Mouse (Mus musculus): ENCODE measurements at regions not wholly inside any gene's neighbourhood (a gene's known extent, or its start where the extent isn't known, plus 50 kb on each side); places are given as distances from the start of the nearest gene placed in this dataset.
A peak's percentile ranks its signal among the peaks of the same experiment; 100 is the strongest.

DNA sequence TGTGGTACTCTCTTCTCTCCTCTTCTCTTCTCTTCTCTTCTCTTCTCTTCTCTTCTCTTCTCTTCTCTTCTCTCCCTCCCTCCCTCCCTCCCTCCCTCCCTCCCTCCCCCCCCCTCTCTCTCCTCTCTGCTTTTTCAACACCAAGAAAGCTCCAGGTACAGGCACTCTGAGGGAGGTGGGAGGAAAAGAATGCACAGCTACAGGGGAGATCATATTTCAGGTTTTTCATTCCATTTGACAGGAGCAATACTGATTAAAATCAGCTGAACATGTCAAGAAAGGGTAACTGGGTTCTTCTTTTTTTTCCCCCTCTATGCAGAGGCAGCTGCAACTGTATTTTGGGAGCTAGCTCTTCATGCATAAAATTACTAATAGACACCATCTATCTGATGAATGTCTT, 368.8 kb upstream of the Rack1 start:
- DNase-seq (ENCODE audit: low read depth, low spot score): no peak

DNA sequence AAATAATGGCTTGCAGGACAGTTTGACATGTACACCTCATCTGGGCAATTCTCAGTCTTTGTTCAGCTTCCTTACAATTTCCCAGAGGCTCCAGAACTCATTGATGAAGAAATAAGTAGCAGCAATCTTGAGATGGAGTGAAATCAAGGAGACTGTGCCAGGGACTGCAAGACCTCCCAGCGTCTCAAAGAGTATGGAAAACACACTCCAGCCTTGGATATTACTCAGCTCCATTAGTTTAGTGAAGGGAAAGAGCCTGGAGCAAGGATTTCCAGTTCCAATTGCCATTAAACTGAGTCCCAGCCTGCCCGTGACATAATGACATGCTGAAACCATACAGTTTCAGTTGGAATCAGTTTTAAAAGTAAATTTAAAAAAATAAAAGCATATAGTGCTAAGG, 372.7 kb upstream of the Rack1 start:
- no peak for DNase-seq (ENCODE audit: low read depth, low spot score)

DNA sequence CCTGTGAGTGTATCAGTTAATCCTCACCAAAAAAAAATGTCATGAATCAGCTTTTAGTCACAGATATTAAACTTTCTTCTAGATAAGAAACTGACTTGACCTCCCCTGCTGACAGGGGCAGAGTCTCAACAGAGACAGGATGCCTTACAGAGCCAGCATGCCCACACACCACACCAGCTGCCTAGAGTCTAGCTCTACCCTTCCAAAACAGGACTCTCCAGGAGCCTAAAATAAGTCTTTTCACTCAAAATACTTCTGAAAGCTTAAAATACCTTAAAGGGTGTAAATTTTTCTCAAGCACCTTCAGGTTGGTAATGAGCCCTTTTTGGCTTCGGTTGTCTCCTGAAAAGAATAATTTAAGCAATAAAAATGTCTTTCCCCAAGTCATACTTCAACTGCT, 373.7 kb upstream of the Rack1 start:
- DNase-seq (ENCODE audit: low read depth, low spot score): peak; percentile 9

DNA sequence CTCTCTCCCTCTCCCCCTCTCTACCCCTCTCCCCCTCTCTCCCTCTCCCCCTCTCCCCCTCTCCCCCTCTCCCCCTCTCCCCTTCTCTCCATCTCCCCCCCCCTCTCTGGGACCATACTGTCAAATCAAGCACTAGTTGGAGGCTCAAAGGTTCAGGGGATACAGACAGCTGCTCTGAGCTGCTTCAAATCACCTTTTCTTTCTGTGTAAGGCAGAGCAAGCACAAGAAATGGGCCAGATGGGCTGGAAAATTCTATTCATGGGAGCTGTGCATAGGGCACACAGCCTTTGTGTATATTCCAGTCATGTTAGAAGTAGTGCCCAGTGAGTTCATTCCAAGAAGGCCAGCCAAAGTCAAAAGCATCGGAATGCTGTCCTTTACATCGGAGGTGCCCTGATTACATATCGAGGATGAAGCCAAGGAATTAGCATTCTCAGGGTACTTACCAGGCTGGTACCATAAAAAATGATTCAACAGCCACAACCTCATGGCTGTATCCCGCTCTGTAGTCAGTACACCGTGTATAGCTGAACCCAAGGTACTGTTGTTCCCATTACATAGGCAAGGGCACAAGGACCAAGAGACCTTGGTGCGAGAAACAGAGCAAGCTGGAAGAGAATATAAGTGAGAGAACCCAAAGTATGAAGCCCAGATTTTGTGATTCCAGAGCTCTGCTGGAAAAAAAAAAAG, 381.9 kb upstream of the Rack1 start:
- DNase-seq (ENCODE audit: low read depth, low spot score): no peak

DNA sequence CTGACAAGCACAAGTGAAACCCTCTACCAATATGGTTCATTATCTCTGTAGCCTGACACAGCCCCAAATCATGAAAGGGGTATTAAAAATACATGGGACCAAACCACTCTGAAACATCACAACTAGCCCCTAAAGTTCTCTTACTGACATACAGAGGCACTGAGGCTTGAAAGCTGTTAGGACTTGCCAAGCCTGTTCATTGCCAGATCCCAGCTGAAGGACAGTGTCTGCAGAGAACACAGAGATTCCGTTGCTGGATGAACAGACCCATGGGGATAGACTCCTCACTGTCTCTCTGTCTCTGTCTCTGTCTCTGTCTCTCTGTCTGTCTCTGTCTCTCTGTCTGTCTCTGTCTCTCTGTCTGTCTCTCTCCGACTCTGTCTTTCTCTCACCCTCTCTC, 382.5 kb upstream of the Rack1 start:
- no peak for DNase-seq (ENCODE audit: low read depth, low spot score)

DNA sequence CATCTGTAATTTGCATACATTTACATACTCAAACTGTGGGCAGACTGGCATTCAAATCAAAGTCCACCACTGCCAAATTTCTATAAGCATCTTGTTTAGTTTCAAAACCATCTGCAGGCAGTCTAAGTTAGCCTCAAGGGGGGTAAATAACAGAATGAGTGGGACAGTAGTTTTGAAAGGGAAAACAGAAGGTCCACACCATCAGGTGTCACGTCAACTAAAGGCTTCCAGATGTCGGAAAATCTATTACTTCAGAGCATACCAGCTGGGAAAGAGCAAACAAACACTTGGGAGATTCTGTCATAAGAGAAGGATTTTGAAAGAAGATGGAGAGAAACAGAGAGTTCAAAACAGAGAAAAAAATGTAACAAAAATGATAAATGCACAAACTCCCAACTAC, 402.1 kb upstream of the Rack1 start:
- DNase-seq (ENCODE audit: low read depth, low spot score): no peak

DNA sequence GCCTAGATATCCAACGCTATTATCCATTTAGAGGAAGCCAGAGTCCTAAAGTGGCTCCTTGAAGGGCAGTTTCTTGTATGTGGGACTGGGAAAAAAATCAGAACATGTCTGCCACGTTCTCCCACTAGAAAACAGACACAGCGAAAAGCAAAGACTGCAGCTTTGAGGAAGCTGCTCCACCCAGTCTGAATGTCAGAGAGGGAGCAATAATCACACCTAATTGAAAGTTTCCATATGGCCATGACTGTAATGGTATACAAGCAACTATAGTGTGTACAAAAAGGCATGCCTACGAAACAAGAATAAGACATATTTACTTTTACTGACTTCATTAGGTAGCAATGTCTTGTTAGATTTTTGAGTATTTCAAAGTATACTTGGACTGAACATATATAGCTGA, 392.7 kb upstream of the Sgcd start:
- DNase-seq (ENCODE audit: low read depth, low spot score): no peak

DNA sequence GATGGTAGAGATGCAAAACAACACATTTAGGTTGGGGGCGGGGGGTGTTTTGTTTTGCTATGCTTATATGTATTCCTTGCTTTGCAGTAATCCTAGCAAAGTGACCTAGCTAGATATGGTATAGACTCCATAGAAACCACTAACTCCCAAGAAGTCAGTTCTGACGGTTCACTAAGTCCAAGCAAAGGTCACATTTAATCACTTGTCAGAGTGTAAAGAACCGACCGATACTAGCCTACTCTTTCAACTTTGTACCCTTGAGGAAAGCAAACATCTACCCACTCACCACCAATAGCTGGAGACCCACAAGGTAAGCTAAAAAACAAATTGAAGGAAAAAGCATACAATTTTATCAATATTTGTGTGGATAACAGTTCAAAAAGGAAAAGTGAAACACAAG, 389.3 kb upstream of the Sgcd start:
- DNase-seq (ENCODE audit: low read depth, low spot score): no peak

DNA sequence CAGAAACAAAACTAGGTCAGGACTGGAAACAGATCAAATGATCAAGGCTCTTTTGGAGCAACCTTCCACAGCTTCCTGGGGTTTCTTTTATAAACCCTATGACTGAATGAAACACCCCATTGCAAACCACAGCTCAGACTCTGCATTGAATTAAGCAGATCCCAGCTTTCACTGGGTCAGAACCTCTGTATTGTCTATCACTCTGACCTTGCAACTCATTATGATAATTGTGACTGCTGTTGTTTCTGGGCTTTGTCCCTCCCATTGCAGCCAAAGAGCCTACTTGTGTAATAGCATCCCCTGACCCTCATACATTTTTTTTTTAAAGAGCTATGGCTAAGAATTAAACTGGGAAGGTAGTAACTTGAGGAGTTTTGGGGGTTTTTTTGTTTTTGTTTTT, 388.5 kb upstream of the Sgcd start:
- DNase-seq (ENCODE audit: low read depth, low spot score): no peak

DNA sequence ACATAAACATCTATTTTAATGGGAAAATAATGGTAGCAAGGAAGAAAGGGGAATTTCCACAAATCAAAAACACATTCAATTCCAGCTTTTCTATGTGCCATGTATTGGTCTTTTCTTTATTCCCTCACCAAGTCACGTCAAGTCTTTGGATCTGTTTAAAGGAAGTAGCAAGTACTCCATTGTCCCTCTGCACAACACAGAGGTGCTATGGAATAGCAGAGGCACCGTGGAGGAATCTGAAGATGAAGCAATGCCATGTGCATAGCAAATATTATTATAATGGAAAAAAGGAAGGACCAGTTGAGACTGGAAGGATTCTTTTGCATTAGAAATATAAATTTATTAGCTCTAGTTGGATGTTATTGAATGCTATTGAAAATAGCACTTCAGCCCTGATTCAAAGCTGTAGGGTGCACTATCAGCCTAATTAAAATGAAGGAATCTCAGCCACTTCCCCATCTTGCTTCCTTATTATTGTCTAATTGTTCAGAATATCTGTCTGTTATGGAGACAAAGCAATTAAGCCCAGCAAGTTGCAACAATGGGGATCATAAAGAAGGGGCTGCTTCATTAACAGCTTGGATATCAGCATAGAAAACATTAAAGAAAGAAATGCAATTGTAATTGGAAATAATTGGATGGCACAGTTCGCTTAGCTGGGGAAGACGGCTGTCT, 362.7 kb upstream of the Sgcd start:
- DNase-seq (ENCODE audit: low read depth, low spot score): no peak

DNA sequence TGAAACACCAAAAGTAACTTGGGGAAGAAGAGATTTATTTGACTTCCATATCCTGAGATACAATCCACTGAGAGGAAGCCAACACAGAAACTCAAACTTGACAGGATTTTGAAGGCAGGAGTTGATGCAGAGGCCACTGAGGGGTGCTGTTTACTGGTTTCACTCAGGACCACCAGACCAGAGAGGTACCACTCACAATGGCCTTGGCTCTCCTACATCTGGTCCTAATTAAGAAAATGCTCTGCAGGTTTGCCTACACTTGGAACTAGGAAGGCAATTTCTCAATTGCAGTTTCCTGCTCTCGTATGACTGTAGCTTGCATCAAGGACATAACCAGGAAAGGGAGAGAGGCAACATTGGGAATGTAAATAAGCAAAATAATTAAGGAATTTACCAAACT, 325.7 kb upstream of the Sgcd start:
- no peak for DNase-seq (ENCODE audit: low read depth, low spot score)

DNA sequence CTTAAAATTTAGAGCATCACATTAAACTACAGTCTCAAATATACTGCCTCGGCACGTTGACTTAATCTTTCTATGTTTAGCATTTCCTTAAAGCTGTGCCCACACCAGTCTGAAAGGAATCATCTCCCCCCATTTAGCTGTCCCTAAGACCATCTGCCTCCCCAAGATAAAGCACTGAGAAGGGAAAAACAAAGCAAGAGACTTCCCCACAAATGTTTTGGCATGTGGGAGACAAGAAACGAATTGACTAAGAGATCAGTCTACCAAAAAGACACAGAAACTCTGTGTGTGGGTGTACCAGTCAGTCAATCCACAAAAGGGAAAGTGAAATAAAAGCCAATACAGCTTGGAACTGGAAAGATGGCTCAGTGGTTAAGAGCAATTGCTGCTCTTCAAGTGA, 306.6 kb upstream of the Sgcd start:
- peak; percentile 13 for DNase-seq (ENCODE audit: low read depth, low spot score)

DNA sequence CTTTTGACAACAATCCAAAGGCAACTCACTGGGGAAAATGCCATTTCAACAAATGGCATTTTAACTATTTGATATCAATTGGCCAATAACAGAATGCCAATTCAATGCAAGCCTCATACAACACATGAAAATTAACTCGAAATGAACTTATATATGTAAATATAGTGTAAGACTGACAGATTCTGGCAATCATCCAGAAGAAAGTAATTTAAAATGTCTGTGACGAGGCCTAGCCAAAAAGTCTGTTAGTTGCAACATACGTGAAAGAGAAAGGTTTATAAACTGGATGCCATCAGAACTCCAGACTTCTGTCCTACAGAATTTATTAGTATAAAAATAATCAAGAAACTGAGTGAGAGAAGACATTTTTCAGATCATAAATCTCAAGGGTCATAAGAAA, 273.7 kb upstream of the Sgcd start:
- DNase-seq (ENCODE audit: low read depth, low spot score): no peak

DNA sequence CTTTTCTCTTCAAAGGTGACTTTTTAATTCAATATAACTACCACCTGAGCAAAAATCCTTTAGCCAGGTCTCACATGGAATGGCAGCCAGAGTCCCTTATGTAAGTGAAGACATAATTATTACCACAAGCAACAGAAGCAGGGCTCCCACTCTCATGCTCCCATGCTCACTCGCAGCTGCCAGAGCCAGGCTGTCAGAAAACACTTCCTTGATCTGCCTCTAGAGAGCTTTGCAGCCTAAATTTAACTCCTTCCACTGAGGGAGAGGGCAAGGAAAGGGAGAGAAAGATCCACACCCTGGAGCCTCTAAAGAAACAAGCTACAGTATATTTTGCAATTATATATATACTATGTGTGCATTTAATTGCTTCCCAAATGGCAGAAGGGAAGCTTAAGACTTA, 272.3 kb upstream of the Sgcd start:
- no peak for DNase-seq (ENCODE audit: low read depth, low spot score)

DNA sequence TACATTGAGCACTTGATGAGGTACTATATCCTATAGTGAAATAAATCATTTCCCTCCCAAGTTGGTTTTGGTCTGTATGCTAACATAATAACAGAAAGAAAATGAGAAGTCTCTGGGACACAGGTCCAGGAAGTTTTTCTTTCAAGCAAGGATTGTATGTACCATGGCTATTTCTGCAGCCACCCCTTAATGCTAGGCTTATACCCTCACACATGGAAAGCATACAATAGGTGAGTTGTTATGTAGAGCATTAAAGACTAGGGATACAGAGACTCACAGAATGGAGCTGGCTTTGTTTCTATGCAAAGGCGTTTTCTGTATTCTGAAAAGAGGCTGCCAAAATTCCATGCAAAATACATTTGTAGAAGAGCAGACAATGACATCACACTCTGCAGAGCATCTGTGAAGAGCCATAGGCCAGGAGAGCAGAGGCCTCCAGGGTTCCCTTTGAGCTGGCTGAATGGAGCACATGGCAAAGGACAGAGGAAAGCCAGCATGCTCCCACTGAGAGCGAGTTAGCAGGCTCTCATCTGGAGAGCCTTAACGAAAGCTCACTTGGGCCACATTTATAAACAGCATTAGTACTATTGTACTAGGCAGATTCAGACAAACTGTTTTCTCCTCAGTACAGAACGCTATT, 262.0 kb upstream of the Sgcd start:
- no peak for DNase-seq (ENCODE audit: low read depth, low spot score)

DNA sequence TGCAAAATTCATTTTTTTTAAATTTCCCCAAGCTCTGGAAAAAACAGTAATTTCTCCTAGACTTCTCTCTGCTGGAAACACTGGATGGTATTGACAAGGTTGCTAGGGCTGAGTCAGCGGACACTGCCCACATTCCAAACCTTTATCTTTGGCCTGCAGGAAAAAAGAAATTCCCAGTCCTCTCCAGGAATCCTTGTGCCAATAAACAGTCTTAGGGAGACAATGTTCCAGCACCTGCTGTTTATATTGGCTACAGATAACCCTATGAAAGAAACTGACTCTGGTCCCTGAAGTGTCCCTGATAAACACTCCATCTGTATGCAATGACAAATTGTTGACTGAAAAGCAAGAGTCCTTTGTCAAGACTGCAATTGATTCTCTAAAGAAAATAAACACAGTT, 260.5 kb upstream of the Sgcd start:
- DNase-seq (ENCODE audit: low read depth, low spot score): no peak

DNA sequence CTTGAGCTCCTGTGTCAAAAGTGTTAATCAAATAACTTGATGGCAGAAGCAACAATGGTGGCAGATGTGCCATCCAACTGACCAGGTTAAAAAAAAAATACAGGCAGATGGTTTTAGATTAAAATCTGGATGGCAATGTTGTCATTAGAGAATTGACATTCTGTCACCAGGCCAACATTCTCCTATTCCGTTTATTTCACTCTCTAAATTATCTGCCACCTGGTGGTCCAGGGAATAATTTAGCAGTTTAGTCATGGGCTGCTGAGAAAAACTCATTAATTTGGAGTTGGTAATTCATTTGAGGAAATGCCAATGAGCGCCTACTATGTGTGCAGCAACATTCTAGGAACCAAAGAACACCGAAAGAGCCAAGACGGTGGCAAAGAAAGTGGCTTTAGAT, 232.4 kb upstream of the Sgcd start:
- DNase-seq (ENCODE audit: low read depth, low spot score): no peak

DNA sequence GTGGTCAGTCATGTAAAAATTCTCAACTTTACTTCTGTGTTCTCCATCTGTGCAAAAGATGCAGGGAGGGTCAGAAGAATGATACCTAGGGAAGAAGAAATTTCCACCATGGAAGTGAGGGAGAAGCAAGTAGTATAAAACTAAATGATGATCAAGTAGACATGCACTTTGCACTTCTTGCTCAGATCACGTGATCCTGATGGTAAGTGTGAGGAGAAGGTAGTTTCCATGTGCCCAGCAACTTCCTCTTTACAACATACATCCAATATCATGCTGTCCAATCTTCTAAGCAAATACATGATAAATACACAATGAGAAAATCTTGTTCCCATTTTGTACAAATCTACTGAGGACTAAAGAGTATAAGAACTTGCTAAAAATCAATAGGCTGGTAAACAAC, 230.4 kb upstream of the Sgcd start:
- no peak for DNase-seq (ENCODE audit: low read depth, low spot score)

DNA sequence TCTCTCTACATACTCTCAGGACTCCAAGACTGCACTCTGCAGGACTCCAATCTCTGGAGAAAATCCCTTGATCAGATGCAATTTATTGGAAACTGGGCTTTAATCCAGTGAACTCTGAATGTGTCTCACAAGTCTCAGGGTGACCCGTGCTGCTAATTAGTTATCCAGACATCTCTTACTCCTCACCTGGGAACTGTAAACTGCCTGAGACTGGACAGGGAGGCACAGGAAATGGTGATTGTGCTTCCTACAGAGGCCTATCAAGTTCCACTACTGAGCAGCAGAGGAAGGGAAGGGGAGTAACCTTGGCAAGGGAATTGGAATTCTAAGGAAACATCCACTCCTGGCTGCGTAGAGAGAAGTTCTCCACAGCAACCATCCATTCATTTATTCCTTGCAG, 228.0 kb upstream of the Sgcd start:
- no peak for DNase-seq (ENCODE audit: low read depth, low spot score)

DNA sequence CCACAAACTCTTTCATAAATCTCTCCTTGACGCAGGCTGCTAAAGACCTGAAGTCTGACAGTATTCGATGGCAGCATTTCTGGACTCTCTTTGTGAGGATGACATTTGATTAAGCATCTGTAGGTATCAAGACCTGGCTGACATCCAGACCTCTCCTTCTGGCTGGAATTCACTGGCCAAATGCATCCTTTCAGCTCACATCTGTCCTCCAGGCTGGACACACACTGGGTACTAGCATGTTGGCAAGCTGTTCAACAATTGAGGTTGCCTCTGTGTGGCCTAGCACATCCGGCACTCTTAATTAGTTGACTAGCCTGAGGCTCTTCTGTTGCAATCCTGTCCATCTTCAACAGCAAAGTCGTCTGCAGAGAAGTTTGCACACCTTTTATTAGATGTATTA, 197.8 kb upstream of the Sgcd start:
- no peak for DNase-seq (ENCODE audit: low read depth, low spot score)

DNA sequence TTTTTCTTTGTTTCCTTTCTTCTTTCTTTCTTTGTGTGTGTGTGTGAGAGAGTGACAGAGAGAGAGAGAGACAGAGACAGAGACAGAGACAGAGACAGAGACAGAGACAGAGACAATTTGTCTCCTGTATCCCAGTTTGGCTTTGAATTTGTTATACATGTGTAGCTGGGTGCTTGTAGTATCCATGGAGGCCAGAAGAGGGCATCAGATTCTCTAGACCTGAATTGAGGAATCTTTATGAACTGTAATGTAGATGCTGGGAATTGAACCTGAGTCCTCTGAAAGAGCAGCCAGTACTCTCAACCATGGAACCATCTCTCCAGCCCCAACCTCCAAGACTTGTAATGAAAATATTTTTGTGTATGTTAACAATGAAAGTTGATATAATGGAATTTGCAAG, 190.2 kb upstream of the Sgcd start:
- DNase-seq (ENCODE audit: low read depth, low spot score): no peak

DNA sequence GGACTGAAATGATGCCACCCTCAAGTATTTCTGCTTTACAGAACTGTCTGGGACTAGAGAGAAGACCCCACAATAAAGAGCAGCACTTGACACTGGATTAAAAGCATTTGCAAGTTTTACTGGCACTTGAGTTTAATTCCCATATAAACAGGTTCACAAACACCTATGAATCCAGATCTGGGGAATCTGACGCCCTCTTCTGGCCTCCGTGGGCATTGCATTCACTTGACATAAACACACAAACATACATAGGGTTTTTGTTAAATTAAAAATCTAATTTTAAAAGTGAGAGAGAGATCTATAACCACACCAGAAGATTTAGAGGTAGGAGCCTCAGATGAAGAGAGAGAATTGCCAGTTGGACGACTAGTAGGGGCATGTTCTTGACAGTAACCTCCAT, 189.4 kb upstream of the Sgcd start:
- no peak for DNase-seq (ENCODE audit: low read depth, low spot score)

DNA sequence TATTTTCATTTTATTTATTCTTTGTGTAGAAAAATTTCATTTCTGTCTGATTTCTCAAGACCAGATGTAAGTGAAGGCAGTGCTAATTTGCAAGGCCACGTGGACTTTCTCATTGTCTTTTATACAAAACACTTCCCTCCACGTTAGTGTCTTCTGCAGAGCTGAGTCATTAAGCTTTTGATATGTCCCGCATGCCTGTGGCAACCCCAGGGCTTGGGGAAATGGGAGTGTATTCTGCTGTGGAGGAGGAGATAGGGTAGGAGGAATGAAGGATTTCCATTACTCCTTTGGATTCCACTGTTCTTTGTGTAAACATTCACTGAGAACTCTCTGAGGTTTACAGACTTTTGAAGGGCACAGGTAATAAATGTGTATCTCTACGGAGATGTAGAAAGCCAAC, 187.7 kb upstream of the Sgcd start:
- no peak for DNase-seq (ENCODE audit: low read depth, low spot score)
